Mouse (Mus musculus) spleen, postnatal 36 days (tissue): ENCODE data around the gene Cacna1d.

Experiments used
- DNase-seq, 2 experiments: peaks; one replicate each; pipeline ENCODE4 v3.0.0; 2022; ENCODE audit warnings: low spot score in 2 of 2, mixed read lengths in 1 of 2

Gene Cacna1d

GRCm38 (mm10) chr14:30329109-30329508, 162.1 kb downstream of the Cacna1d start:
- DNase-seq, result no peak

GRCm38 (mm10) chr14:30327452-30327851, 163.8 kb downstream of the Cacna1d start:
- DNase-seq, result no peak

- no peak for DNase-seq
Measured at GRCm38 (mm10) chr14:30327051-30327450, 164.2 kb downstream of the Cacna1d start.

- no peak for DNase-seq
Measured at GRCm38 (mm10) chr14:30326226-30326625, 165.0 kb downstream of the Cacna1d start.

GRCm38 (mm10) chr14:30324994-30325393, 166.3 kb downstream of the Cacna1d start:
- no peak for DNase-seq

GRCm38 (mm10) chr14:30318715-30319437, 172.4 kb downstream of the Cacna1d start:
- DNase-seq, result no peak

- DNase-seq, result no peak
Measured at GRCm38 (mm10) chr14:30318293-30318692, 173.0 kb downstream of the Cacna1d start.

GRCm38 (mm10) chr14:30317616-30318015, 173.6 kb downstream of the Cacna1d start:
- DNase-seq, result no peak

GRCm38 (mm10) chr14:30311206-30311889, 179.9 kb downstream of the Cacna1d start:
- DNase-seq, result peak; percentile 16 to 30

- no peak for DNase-seq
Measured at GRCm38 (mm10) chr14:30310236-30310635, 181.0 kb downstream of the Cacna1d start.

- no peak for DNase-seq
Measured at GRCm38 (mm10) chr14:30306221-30306620, 185.0 kb downstream of the Cacna1d start.

GRCm38 (mm10) chr14:30299946-30300345, 191.3 kb downstream of the Cacna1d start:
- no peak for DNase-seq

- DNase-seq, result no peak
Measured at GRCm38 (mm10) chr14:30297492-30297891, 193.8 kb downstream of the Cacna1d start.

GRCm38 (mm10) chr14:30292135-30292463, 199.2 kb downstream of the Cacna1d start:
- DNase-seq, result no peak

- peak; percentile 73 to 77 for DNase-seq
Measured at GRCm38 (mm10) chr14:30291389-30292134, 199.7 kb downstream of the Cacna1d start.

- DNase-seq, result no peak
Measured at GRCm38 (mm10) chr14:30284446-30284845, 206.8 kb downstream of the Cacna1d start.

- DNase-seq, result no peak
Measured at GRCm38 (mm10) chr14:30284022-30284421, 207.2 kb downstream of the Cacna1d start.

- no peak for DNase-seq
Measured at GRCm38 (mm10) chr14:30275572-30275971, 215.7 kb downstream of the Cacna1d start.

- DNase-seq, result no peak
Measured at GRCm38 (mm10) chr14:30272976-30273375, 218.3 kb downstream of the Cacna1d start.

- DNase-seq, result no peak
Measured at GRCm38 (mm10) chr14:30272523-30272922, 218.7 kb downstream of the Cacna1d start.

GRCm38 (mm10) chr14:30271856-30272255, 219.4 kb downstream of the Cacna1d start:
- DNase-seq, result no peak

GRCm38 (mm10) chr14:30270350-30270749, 220.9 kb downstream of the Cacna1d start:
- no peak for DNase-seq

- DNase-seq, result peak; percentile 69 to 72
Measured at GRCm38 (mm10) chr14:30265728-30266127, 225.5 kb downstream of the Cacna1d start.
